Mouse (Mus musculus): ENCODE measurements around the gene Exoc6b.

DNA sequence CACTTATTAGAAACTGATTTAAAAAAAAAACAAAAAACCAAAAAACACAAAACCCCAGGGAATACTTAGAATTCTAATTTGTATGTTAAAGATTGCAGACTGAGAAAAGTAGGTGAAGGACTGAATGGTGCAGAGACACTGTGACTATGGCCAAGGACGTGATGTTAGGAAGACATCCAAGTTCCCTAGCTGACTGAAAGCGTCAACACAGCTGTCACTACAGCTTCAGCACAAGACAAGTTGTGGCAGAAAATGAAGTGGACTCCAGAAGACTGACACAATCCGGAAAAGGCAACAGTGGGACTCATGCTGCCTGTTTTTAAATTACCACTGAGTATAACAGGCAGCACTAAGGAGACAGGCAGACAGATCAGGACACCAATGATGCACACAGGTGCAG lies 417.4 kb downstream of the Exoc6b start:
- TF ChIP-seq CEBPB (IDR thresholded peaks at IDR 0.05; ENCODE audit: insufficient read depth, poor library complexity, severe bottlenecking) (no peak), MAX (IDR thresholded peaks at IDR 0.05; ENCODE audit: low read depth) (no peak), TCF12 (IDR thresholded peaks at IDR 0.05; ENCODE audit: insufficient read depth, poor library complexity, severe bottlenecking) (no peak), POLR2A (IDR thresholded peaks at IDR 0.05; ENCODE audit: insufficient read length, low read depth) (no peak)

Data from myocyte (in vitro differentiated cells).